Mouse (Mus musculus): Measurements from ENCODE around the gene Olfr281.

DNA sequence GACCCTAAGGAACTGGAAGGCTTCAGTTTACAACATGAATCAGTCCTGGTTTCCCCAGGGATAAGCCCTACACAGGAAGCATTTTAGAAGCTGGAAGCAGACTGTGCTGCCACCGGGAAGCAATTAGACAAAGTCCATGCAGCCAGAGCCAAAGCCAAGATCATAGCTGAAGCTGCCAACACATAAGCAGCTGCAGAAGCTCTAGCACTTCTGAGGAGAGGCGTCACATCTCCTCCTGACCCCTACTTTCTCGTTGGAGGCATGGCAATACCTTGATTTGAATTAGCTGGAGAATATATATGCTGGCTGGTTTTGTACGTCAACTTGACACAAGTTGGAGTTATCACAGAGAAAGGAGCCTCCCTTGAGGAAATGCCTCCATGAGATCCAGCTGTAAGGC is 31.5 kb upstream of the Olfr281 start:
- TF ChIP-seq POLR2A (IDR thresholded peaks at IDR 0.05; ENCODE audit: insufficient read depth, low read depth, low read length), result no peak
- TF ChIP-seq EP300 (IDR thresholded peaks at IDR 0.05; ENCODE audit: insufficient read depth, low read depth, low read length), result no peak
- no peak for TF ChIP-seq CTCF (IDR thresholded peaks at IDR 0.05)
